Mouse (Mus musculus): ENCODE results near the gene Gucd1.

DNA sequence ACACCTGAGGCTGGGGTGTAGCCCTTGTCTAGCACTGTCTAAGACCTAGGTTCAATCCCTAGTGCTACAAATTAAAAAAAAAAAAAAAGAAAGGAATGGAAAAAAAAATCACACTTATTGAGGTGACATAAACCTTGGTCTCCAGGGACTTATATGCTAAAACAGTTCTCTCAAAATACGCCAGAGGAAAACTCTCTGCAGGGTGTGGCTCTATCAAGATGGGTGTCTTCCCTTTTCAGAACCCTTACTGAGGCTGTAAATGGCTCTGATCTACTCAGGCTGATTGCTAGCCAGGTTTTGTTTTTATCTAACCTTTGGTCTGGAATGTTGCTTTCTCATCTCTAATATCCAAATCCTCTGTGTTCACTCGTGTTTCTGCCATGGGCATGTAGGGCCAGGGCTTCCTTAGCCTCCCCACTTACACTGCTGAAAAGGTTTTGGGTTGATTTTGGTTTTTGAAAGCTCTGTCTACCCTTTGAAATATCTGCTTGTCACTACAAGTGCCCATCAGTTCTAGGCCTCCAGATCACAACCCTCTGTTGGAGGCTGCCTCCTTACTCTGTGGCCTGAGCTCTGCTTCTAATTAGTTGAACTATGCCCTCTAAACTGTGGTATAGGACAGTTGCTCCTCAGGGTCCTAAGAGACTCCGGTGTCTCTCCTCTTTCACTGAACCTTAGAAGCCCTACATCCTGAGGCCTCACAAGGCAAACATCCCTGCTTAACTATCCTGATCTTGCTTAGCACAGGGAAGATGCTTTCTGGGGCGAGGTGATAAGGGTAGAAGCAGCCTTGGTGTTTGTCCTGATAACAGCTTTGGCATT, 2.3 kb downstream of the Gucd1 start:
- TF ChIP-seq CTCF (IDR thresholded peaks at IDR 0.05; ENCODE audit: borderline replicate concordance, insufficient read depth, low read length): no peak
- TF ChIP-seq POLR2A (IDR thresholded peaks at IDR 0.05; ENCODE audit: low read depth, low read length): no peak
